Mouse (Mus musculus) retina, postnatal 7 days (tissue): ENCODE measurements around the gene Synj1.

Experiments used
- DNase-seq: peaks from one replicate; pipeline ENCODE4 v3.0.0-alpha.2; 2012; ENCODE audit warnings: low read depth, low spot score

Gene Synj1

GRCm38 (mm10) chr16:91010581-91011020 is 507 bp downstream of the Synj1 start:
- peak; percentile 34 for DNase-seq

GRCm38 (mm10) chr16:91009942-91010529 is 1.1 kb downstream of the Synj1 start:
- no peak for DNase-seq

DNA sequence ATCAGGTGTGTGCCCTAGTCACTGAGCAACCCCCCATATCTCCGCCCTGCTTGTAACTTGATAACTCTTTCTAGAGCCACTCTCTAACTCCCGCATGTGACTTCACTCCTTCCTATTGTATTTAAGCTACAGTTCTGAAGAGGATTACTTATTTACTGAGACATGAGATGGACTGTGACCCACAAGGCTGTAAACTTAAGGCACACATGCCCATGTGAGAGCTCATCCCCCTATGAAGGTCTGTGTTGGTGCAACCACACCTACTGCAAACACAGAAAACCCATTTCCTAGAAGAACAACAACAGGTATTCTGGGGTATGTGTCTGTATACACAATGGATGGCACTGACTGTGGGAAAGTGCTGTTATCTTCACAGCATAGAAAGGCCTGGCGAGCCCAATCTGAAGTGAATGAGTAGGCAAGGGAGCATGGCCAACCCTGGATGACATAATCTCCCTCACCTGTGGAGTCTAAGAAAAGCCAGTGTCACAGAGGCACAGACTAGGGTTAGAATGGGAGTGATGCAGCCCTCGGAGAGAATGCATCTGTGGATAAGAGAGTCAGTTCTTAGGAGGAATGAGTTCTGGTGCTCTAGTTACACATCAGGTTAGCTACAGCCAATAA is 6.1 kb downstream of the Synj1 start:
- DNase-seq = no peak

GRCm38 (mm10) chr16:91001098-91001497 is 10.0 kb downstream of the Synj1 start:
- no peak for DNase-seq

GRCm38 (mm10) chr16:90999827-91000226 is 11.3 kb downstream of the Synj1 start:
- DNase-seq = no peak

DNA sequence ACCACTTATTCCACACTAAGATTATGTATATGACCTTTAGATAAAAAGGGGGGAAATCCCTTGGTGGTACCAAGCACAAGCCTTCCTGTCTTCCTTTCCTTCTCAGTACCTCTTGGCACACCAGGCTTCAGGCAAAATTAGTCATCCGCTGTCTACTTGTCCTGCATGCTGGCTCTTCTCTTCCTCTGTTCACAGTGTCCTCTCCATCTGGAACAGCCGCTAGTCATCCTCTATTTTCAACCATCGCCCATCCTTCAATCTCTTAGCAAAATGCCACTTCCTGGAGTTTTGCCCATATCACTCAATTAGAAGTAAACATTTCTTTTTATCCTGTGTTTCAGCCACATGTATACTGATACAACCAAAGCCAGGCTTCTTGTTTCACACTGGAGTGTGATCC is 13.3 kb downstream of the Synj1 start:
- DNase-seq = no peak

DNA sequence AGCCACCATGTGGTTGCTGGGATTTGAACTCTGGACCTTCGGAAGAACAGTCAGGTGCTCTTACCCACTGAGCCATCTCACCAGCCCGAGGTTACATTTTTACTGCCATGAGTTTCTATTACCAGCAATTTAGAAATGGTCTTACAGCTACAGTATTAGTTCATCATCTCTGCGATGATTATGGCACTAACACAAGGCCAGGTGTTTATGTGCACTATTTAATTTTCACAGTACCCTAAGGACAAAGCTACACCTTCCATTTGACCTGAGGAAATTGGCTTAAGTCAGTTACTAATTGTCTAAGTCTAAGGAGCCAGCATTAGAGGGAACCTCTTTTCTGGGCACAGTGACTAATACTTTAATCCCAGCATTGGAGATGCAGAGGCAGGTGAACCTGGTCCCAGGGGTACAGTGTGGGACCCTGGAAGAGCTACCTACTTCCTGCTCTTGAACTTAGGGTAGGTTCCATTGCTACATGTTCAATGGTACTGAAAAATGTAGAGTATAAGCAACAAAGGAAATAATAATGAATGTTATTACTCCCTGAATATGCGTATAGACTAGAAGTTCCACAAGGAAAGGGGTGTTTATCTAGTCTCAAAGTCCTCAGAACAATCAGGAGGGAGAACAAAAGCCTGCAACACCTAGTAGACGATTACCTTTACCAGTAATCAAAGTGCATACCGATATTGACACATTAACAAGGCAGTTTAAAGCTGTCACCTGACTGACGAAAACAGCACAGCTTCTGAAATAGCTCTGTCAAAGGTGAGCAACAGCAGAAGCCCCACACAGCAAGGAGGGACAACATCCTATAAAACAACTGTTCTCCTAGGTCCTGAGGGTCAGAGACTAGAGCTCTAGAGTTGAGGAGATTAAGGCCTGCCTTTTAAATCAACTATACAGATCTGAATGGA is 14.5 kb downstream of the Synj1 start:
- no peak for DNase-seq

DNA sequence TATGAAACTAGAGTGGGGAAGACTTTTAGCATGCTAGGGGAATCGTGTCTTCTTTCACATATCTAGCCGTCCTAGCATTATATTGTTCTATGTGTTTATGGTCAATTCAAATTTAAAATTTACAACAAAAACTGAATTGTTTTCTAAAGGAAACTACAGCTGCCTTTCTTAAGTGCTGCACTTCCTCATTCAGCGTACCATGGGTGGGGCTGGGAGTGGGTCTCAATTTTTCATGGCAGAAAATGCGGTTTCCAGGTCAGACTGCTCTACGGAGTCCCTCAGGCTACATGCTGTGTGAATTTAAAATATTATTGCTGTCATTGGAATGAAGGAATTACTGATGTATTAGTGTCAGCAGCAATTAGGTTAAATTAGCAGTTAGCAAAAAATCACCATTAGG is 15.6 kb downstream of the Synj1 start:
- DNase-seq = no peak

GRCm38 (mm10) chr16:90995023-90995422 is 16.1 kb downstream of the Synj1 start:
- DNase-seq = no peak

DNA sequence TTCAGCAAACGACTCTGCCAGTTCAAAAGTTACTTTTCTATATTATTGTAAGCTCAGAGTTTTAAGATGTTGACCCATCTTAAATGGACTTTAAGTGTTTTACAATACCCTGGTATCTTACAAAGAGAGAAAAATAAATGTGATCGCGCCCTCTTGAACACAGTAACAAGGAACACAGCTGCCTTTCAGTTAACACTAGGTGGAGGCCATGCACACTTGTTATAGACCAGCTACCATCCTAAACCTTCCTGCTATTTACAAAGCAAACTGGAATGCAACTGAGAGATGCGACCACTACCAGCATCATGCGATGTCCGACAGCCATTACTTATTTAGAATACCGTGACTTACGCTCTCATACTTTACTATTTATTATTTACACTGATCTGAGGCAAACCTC is 21.9 kb downstream of the Synj1 start:
- no peak for DNase-seq

DNA sequence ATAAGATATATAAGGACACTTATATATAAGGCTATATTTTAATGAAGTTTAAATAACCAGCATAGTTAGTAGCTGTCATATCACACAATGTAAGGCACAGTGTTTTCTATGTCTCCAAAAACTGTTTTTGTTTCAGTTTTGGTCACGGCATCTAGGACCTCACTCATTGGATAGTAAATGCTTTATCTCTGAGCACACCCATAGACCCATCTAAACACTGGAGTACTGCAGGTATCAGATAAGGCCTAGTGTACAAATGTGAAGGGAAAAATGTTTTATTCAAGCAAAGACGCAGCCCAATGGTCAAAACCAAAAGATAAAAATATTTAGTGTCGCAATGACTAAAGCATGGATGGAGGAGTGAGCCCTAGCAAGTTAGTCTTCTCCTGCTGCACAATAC is 22.4 kb downstream of the Synj1 start:
- no peak for DNase-seq

GRCm38 (mm10) chr16:90988039-90988438 is 23.1 kb downstream of the Synj1 start:
- DNase-seq = no peak

DNA sequence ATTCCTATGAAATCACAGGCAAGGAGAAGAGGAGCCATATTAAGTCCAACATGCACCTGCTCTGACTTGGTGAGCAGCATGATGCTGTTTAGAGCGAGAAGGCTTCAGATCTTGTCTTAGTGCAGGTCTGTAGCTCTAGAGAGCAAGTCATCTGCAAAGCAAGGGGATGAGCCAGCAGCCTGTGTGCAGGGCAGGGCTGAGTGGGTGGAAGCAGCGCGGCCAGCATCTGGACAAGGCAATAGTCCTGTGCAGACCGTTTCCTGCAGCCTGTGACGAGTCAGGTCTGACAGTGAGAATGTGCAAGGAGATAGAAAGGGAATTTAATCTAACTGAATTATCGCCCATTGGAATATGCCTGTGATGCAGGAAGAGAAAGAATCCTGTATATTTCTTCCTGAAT is 40.1 kb downstream of the Synj1 start:
- no peak for DNase-seq

- DNase-seq = no peak
These were observed 44.9 kb downstream of the Synj1 start for GRCm38 (mm10) chr16:90966241-90966640.

GRCm38 (mm10) chr16:90964302-90964701 is 46.8 kb downstream of the Synj1 start:
- DNase-seq = no peak

GRCm38 (mm10) chr16:90963866-90964265 is 47.2 kb downstream of the Synj1 start:
- DNase-seq = no peak

- DNase-seq = no peak
These were observed 47.9 kb downstream of the Synj1 start for GRCm38 (mm10) chr16:90963231-90963630.

GRCm38 (mm10) chr16:90958301-90959085 is 52.6 kb downstream of the Synj1 start:
- no peak for DNase-seq

DNA sequence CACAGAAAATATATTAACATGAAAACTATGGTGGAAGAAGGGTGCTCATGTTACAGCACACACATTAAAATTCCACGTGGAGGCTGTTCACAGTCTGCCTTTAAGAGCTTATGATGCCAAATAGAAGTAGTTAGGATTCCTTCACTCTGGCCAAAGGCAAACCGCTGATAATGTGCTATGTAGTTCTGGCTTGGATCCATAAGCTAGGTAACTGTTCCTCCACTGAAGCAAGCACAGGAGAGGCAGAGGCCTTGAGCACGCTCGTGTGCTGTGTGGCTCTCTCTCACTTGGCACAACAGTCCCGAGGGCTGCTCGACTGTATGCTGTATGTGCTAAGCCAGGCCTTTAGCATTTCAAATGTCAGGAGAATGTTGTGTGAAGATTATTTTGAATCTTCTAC is 55.6 kb downstream of the Synj1 start:
- DNase-seq = no peak

DNA sequence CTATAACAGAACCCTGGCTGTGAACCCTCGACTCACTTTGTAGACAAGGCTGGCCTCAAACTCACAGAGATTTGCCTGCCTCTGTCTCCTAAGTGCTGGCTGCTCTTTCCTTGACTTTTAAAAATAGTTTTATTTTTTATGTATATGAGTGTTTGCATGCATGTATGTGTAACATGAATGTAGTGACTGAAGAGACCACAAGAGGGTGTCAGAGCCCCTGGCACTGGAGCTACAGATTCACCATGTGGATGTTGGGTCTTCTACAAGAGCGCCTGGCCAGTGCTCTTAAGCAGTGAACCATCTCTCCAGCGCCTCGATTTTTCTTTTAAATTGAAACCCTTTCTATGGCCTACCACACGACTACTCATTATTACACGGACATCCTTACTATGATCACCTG is 57.3 kb downstream of the Synj1 start:
- no peak for DNase-seq

- DNase-seq = no peak
These were observed 58.0 kb downstream of the Synj1 start for GRCm38 (mm10) chr16:90953147-90953546.
